Mouse (Mus musculus) neural tube, embryonic 11.5 days (tissue): ENCODE data around the gene Spata13. TPM values are rescaled to one million over a fixed set of nuclear protein-coding genes. Genes with fewer than 3 reads are reported as not detected.

ENCODE experiments used
- ATAC-seq: fragments of 200-750 bp; cut with Nextera tagmentation; 2 replicates; pipeline ENCODE4 v1.8.0; 2017; ENCODE audit warnings: moderate number of reproducible peaks, mild to moderate bottlenecking, moderate TSS enrichment, moderate library complexity; ENCODE audit not compliant: insufficient read depth, low FRiP score, low TSS enrichment
- DNase-seq: peaks from one replicate; pipeline ENCODE4 v3.0.0-alpha.2; 2015; ENCODE audit warnings: low spot score
- H3K27ac ChIP-seq: fragments of 300-500 bp; sonication (generic); 2 replicates; pipeline ENCODE4 v1.5.1; 2014; ENCODE audit warnings: low read depth, mild to moderate bottlenecking, low read length
- H3K27me3 ChIP-seq: fragments of 300-500 bp; sonication (generic); 2 replicates; pipeline ENCODE4 v1.6.1; 2014; ENCODE audit warnings: mild to moderate bottlenecking, low read length, mixed read lengths; ENCODE audit not compliant: control insufficient read depth, insufficient read depth
- H3K36me3 ChIP-seq: fragments of 300-500 bp; sonication (generic); 2 replicates; pipeline ENCODE4 v1.6.1; 2014; ENCODE audit warnings: mild to moderate bottlenecking, low read length, moderate library complexity, mixed read lengths; ENCODE audit not compliant: control insufficient read depth, insufficient read depth
- H3K4me1 ChIP-seq: fragments of 300-500 bp; sonication (generic); 2 replicates; pipeline ENCODE4 v1.6.1; 2014; ENCODE audit warnings: low read length, mixed read lengths; ENCODE audit not compliant: control insufficient read depth, insufficient read depth
- H3K4me2 ChIP-seq: fragments of 300-500 bp; sonication (generic); 2 replicates; pipeline ENCODE4 v1.6.1; 2014; ENCODE audit warnings: low read depth, mild to moderate bottlenecking, moderate library complexity
- H3K4me3 ChIP-seq: fragments of 300-500 bp; sonication (generic); 2 replicates; pipeline ENCODE4 v1.5.1; 2014; ENCODE audit warnings: low read depth, low read length
- H3K9ac ChIP-seq: fragments of 300-500 bp; sonication (generic); 2 replicates; pipeline ENCODE4 v1.6.1; 2014; ENCODE audit warnings: mild to moderate bottlenecking, low read length
- H3K9me3 ChIP-seq: fragments of 300-500 bp; sonication (generic); 2 replicates; pipeline ENCODE4 v1.6.1; 2016; ENCODE audit warnings: low read length; ENCODE audit not compliant: control insufficient read depth
- WGBS: fragments of 180-500 bp; shearing (Covaris S2); extraction: QIAGEN DNeasy Blood & Tissue Kit; methylation state at CpG from one replicate; pipeline ENCODE4 v1.1.7; 2014; 5-methylcytosine and 5-hydroxymethylcytosine counted together
- polyA plus RNA-seq: library from polyadenylated mRNA; unstranded; fragments of >200 nt; fragmentation: Nextera tagmentation; extraction: Ambion mirVana; gene quantifications from 2 replicates; pipeline ENCODE4 v1.2.1, GENCODE M21; 2014

The Spata13 gene
- polyA plus RNA-seq, 1 experiment from 2014 or later = 64.9 TPM

- no peak overlapping the region for H3K4me3 ChIP-seq
- peaks cover 2% of the 10 kb centered on the region; the same call in 1 of the 2 replicates for H3K36me3 ChIP-seq
- no peaks in the 10 kb centered on the region for H3K27me3 ChIP-seq
- no peaks in the 10 kb centered on the region for H3K4me1 ChIP-seq
- no peak overlapping the region for H3K27ac ChIP-seq
- H3K9me3 ChIP-seq = no peaks in the 10 kb centered on the region
- WGBS = 81% methylated on average over 1 of the region's 1 CpGs
- H3K9ac ChIP-seq = no peak overlapping the region
- ATAC-seq (no peak), DNase-seq (no peak)
- H3K4me2 ChIP-seq = no peak overlapping the region
These were observed 172.1 kb downstream of the Spata13 start for GRCm38 (mm10) chr14:60805871-60806270.

GRCm38 (mm10) chr14:60806891-60807344, 173.1 kb downstream of the Spata13 start:
- Histone ChIP-seq H3K4me2 (no peak overlapping the region), H3K4me3 (no peak overlapping the region), H3K27me3 (no peaks in the 10 kb centered on the region), H3K4me1 (no peaks in the 10 kb centered on the region), H3K36me3 (peaks cover 2% of the 10 kb centered on the region; the same call in 1 of the 2 replicates), H3K9ac (no peak overlapping the region), H3K9me3 (no peaks in the 10 kb centered on the region), H3K27ac (no peak overlapping the region)
- DNase-seq (no peak), ATAC-seq (no peak)
- WGBS = 61% methylated on average over 11 of the region's 11 CpGs

DNA sequence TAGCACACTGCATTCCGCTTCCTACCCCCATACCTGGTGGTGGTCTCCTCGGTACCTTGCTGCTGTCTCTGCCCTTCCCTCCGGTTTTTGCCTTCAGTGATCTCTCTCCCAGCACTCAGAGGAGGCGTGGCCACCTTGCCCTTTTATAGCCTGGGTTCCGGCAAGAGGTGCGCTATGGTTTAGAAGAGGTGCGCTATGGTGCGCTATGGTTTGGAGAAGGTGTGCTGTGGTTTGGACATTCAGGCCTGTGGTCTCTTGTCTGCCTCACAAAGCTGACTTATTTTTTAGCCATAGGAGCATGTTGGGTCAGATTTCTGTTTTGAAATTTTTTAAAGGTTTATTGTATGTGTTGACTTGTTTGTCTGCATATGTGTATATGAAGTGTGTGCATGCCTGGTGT, 176.1 kb downstream of the Spata13 start:
- 91% methylated on average over 8 of the region's 8 CpGs for WGBS
- no peaks in the 10 kb centered on the region for H3K4me1 ChIP-seq
- no peak for ATAC-seq
- no peak overlapping the region for H3K4me2 ChIP-seq
- no peak overlapping the region for H3K4me3 ChIP-seq
- H3K27ac ChIP-seq = no peak overlapping the region
- no peak overlapping the region for H3K9ac ChIP-seq
- peaks cover 2% of the 10 kb centered on the region; the same call in 1 of the 2 replicates for H3K36me3 ChIP-seq
- DNase-seq = no peak
- H3K27me3 ChIP-seq = no peaks in the 10 kb centered on the region
- no peaks in the 10 kb centered on the region for H3K9me3 ChIP-seq

GRCm38 (mm10) chr14:60811547-60811946, 177.7 kb downstream of the Spata13 start:
- Histone ChIP-seq H3K27me3 (no peaks in the 10 kb centered on the region), H3K9me3 (no peaks in the 10 kb centered on the region), H3K27ac (no peak overlapping the region), H3K4me2 (no peak overlapping the region), H3K4me3 (no peak overlapping the region), H3K36me3 (peaks cover 2% of the 10 kb centered on the region; the same call in 1 of the 2 replicates), H3K4me1 (no peaks in the 10 kb centered on the region), H3K9ac (no peak overlapping the region)
- DNase-seq (no peak), ATAC-seq (no peak)
- 93% methylated on average over 4 of the region's 4 CpGs for WGBS

Other genes with a start within 250 kb of the Spata13 start
- not detected in 2 replicates for gene C1qtnf9, start 134.1 kb downstream of the Spata13 start, polyA plus RNA-seq
- 22.0 and 25.9 TPM in 2 replicates for gene Mipep, start 150.6 kb downstream of the Spata13 start, polyA plus RNA-seq